Mouse (Mus musculus) heart, adult 18-20 months (tissue): ENCODE data around the gene Rasef. TPM values are rescaled to one million over a fixed set of nuclear protein-coding genes. Genes with fewer than 3 reads are reported as not detected.
"Not testable (repeated sequence)": the region's sequence is repeated elsewhere in the genome, so short reads cannot be mapped to it uniquely, and the experiment has no call there.

Experiments
- DNase-seq, 2 experiments: peaks; one replicate each; pipeline ENCODE4 v3.0.0; 2021 to 2022; ENCODE audit warnings: mixed read lengths in 1 of 2
- long read RNA-seq, 2 experiments: library from polyadenylated mRNA; stranded (forward); transcript quantifications; one replicate each; pipeline ENCODE4 v2.0.0; 2021
- total RNA-seq, 2 experiments: library from RNA; stranded (reverse); gene quantifications; 2 replicates each; pipeline ENCODE4 v1.2.3; 2021

Gene Rasef
- 1 to 10 TPM in 1 of 2 experiments, under 1 TPM in 1; 0.74 to 1.2 TPM for total RNA-seq
- long read RNA-seq, experiment 1, partial matches to known transcripts, result 1 of 2 reads
- long read RNA-seq, experiment 1, other reads (novel, unspliced or antisense), result 1 of 2 reads
- long read RNA-seq, experiment 2, partial matches to known transcripts, result 0 of 1 reads
- long read RNA-seq, experiment 2, other reads (novel, unspliced or antisense), result 1 of 1 reads

- DNase-seq, result peak in 1 of 2 experiments; percentile 39
Observed at GRCm38 (mm10) chr4:73790260-73791185, at the start of gene Rasef. Rasef (minus strand) TSS chr4:73790994.

- no peak for DNase-seq
Observed at GRCm38 (mm10) chr4:73826587-73826986, 35.8 kb upstream of the Rasef start.

DNA sequence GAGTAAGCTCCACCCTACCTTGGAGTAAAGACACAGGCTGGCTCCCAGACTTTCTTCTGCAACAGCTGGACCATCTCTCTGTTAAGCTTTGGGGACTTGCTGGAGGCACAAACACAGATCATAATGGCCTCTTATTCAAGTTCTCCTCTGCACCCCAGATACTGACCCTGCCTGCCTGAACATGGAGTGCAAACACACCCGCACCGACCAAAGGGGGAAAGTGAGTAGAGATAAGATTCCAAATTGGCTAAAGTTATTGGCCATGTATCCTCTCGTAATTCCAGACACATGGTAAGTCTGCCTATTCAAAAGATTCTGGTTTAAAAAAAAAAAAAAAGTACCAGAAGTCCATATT, 369 bp upstream of the Rasef start:
- DNase-seq, result peak in 1 of 2 experiments; percentile 46

DNA sequence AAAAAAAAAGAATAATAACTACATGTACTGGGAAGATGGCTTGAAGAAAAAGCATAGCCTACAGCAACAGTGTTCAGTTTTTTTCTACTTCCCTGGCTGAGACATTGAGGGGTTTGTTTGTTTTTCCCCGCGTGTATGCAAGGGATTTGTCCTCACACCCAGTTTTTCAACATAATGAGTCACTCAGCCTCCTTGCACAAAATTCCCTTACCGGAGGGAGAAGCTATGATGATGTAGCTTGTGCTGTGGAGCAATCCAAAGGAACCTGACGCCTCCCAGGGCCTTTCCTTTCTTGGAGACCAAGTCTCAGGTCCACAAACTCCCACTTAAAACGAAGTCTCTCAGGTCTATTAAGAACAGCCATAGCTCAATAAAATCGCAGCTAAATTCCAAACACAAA, 1.3 kb downstream of the Rasef start:
- peak; percentile 15 to 25 for DNase-seq

DNA sequence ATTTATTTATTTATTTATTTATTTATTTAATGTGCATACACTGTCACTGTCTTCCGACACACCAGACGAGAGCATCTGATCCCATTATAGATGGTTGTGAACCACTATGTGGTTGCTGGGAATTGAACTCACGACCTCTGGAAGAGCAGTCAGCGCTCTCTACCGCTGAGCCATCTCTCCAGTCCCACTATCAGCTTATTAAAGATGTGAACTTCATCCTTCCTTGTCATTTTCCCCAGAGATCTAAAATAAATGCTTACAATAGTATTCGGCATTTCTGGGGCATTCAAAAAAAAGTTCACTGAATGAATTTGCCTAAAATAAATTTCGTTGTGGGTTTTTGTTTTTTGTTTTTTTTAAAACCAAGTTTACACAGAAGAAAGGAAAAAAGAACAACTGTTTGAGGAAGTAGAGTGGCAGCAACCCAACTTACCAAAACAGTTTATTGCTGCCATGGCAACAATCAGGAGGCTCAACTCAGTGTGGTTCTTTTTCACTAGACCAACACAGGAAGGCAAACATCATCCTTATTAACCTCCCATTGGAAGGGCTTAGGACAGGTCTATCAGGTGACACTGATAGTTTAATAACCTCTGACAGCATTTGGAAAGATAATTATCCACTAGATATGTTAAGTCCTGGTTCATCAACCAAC, 2.6 kb downstream of the Rasef start:
- DNase-seq, result peak; percentile 53 to 65

DNA sequence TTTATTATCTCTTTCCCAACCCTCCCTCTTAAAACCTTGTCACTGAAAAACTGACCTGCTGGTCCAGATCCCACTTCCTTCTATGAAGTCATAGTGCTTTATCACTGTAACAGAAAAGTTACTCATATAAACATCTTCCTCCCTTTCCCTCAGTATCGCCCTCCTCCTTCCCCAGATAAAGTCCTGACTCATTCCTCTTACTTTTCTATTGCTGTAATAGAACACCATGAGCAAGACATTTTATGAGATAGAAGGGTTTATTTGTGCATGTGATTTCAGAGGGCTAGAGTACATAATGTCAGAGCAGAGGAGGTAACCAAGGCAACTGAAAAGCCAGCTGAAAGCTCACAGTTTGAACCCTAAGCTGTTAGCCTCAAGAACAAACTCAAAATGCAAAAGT, 6.6 kb downstream of the Rasef start:
- DNase-seq, result no peak

DNA sequence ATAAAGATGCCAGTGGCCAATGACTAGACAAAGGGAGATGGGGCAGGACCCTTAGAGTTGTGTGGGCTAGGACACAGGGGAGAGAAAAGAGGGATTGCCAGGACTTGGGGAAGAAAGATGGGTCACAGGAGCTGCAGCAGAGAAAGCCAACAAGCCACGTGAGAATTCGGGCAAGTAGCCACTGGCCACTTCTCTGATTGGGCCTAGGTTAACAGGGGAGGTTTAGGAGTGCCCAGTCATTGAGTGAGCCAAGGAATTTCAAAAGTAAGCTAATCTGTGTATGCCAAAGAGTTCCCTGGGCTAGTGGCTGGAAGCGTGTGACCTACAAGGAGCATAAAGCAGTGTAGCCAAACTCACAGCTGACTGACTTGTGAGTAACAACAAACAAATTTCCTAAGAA, 9.7 kb downstream of the Rasef start:
- DNase-seq, result peak in 1 of 2 experiments; percentile 20

DNA sequence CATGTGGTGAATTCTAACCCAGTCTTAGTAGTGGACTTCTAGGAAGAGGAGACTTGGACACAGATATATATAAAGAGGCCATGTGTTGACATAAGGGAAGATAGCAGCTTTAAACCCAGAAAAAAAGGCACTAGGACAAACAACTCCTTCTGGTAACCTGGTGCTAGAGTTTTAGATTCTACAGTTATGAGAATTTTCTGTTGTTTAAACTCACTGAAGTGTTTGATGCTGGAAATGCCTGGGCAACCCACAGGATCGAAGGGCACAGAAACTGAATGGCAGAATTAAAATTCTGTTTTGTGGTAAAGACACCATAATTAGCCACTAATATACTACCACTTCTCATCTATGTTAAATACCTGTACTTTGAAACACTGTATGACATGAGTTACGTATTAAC, 15.5 kb downstream of the Rasef start:
- no peak for DNase-seq

DNA sequence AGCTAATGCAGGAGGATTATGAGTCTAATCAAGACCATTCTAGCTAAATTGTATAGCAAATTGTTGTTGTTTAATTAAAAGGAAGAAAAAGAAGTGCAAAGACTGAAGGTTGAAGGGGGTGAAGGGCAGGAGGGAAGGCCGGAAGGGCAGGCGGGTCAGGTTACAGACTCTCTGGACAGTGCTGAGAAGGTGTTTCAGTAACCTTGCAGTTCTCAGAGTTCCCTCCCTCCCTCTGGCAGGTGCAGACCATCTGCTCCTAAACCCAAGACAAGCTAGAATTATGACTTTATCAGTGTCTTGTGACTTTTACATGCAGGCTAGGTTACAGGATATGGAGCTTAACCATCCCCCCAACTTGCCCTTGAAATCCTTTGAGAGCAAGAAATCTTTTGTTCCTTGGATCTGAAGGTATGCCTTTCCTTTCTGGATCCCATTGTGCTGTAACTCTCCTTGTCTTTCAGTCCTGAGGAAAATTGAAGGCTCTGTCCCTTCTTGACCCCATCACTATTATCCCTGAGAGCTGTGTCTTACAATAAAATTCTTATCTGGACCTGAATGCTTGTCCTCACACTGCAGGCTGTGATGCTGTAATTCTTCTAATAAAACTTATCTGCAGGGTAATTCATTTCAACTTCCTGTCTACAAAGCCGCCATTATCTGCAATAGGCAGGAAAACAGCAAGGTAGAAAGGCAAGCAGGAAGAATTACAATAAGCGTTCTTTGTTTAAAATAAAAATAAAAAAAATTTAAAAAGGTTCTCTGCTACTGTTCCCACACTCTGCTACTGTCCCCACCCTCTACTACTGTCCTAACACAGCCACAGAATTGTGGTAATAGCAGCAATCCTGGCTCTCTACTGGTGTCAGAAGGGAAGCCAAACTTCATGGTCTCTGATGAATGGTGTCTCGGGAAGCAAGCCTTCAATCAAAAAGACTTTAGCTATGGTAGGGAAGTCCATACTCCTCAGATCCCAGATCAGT, 16.7 kb downstream of the Rasef start:
- no peak for DNase-seq

- no peak for DNase-seq
Observed at GRCm38 (mm10) chr4:73772028-73772427, 18.8 kb downstream of the Rasef start.

- no peak for DNase-seq
Observed at GRCm38 (mm10) chr4:73770592-73770991, 20.2 kb downstream of the Rasef start.

DNA sequence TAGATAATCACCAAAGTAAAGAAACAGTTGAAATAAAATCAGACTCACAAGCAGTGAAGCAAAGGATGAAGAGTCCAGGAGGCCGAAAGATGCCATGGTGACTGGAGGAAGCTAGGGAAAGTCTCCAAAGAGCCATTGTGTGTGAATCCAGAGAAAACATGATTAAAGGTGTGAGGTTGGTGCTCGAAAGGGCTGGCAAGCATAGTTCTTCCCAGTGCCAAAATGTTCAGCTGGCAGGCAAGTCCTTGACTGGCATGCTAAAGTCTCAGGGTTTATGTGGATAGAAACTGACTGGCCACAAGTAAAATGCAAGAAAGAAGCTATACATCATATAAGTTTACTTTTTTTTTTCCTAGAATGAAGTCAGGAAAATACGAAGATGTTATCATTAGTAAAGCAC, 22.6 kb downstream of the Rasef start:
- peak in 1 of 2 experiments; percentile 40 for DNase-seq

DNA sequence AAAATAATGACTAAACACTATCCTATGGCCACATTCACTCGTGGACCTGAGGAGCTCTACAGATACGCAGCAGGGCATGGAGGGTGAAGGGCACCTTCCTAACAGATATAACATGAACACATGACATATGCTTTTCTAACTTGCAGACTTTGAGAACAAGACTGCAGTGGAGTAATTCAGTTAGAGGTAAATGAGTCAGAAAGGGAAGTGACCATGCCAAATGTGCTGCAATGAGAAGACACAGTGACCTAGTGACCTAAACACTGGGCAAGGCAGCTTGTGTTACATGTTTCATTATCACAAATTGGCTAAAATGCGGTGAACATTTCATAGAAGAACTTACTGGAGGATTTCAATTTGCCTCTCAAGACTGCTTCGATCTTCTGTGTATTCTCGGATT, 42.6 kb downstream of the Rasef start:
- DNase-seq, result no peak

DNA sequence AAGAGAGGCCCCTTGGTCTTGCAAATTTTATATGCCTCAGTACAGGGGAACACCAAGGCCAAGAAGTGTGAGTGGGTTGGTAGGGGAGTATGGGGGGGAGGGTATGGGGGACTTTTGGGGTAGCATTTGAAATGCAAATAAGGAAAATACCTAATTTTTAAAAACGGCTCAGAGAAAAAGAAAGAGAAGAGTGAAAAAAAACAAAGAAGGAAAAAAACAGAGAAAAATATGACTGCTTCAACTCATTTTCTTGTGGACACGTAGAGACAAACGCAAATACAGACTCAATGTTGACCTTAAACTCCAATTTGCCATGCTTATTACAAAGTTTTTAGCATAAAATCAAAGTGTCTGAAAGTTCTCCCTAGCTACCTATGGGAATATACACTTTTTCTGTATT, 51.4 kb downstream of the Rasef start:
- no peak for DNase-seq

DNA sequence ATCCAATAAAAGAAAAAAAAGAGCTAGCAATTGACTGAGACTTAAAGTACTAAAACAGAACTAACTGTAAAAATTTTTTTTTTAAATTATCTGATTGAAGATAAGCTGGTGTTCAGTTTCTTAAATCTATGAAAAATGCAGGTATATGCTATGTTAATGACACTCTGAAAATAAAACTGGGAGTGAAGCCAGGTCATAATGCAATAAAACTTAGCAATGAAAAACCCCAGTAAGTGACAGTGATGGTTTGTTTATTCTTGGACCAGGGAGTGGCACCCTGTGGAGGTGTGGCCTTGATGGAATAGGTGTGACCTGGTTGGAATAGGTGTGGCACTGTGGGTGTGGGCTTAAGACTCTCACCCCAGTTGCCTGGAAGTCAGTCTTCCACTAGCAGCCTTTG, 71.0 kb downstream of the Rasef start:
- no peak for DNase-seq

GRCm38 (mm10) chr4:73718761-73719160, 72.0 kb downstream of the Rasef start:
- no peak for DNase-seq

DNA sequence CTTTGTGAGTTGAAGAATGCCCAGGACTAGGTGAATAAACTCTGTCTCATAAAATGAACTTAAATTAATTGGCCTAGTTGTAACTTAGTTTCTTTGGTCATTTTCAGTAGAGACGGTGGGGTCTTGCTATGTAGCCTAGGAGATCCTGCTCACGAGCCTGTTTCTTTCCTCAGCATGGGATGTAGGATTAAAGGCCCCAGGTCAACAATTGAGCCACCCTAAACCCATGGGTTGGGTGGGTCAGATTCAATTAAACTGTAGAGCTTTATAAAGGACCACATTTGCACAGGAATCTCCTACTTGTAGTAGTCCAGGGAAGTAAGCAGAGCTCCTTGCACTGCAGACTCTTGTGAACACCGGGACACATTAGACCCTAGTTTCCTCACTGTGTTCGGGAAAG, 107.6 kb downstream of the Rasef start, which contains the start of gene Gm428:
Gene Gm428 (plus strand): TSS at position 301 of the 400 bp plus-strand sequence.
- not testable (repeated sequence) for DNase-seq

DNA sequence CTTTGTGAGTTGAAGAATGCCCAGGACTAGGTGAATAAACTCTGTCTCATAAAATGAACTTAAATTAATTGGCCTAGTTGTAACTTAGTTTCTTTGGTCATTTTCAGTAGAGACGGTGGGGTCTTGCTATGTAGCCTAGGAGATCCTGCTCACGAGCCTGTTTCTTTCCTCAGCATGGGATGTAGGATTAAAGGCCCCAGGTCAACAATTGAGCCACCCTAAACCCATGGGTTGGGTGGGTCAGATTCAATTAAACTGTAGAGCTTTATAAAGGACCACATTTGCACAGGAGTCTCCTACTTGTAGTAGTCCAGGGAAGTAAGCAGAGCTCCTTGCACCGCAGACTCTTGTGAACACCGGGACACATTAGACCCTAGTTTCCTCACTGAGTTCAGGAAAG, 122.7 kb downstream of the Rasef start, which contains the start of gene Gm11239:
Gene Gm11239 (plus strand): TSS at position 301 of the 400 bp plus-strand sequence.
- not testable (repeated sequence) for DNase-seq
